Mouse (Mus musculus) bone marrow, adult 2 months (tissue): ENCODE measurements around the gene Apela. TPM values are rescaled to one million over a fixed set of nuclear protein-coding genes. Genes with fewer than 3 reads are reported as not detected.

ENCODE experiments used
- H3K27ac ChIP-seq: fragments of 200-500 bp; 2 replicates; pipeline ENCODE4 v1.5.1; 2012; ENCODE audit warnings: low read depth, mild to moderate bottlenecking, control low read depth, inconsistent platforms, low read length; ENCODE audit not compliant: control insufficient read depth, poor library complexity, insufficient read depth
- H3K4me1 ChIP-seq: fragments of 200-500 bp; 2 replicates; pipeline ENCODE4 v1.6.1; 2011; ENCODE audit warnings: low read length; ENCODE audit not compliant: control insufficient read depth, insufficient read depth
- H3K4me3 ChIP-seq: fragments of 200-500 bp; replicated peaks from 2 replicates; pipeline ENCODE3; 2011; ENCODE audit warnings: mild to moderate bottlenecking, low read depth, low read length, control low read depth; ENCODE audit not compliant: control insufficient read depth
- CTCF ChIP-seq: fragments of 200-500 bp; IDR thresholded peaks from 2 replicates; pipeline ENCODE4 v1.5.1; 2011; ENCODE audit warnings: low read length, control low read depth; ENCODE audit not compliant: control insufficient read depth, insufficient read depth
- POLR2A ChIP-seq: fragments of 200-500 bp; IDR thresholded peaks from 2 replicates; pipeline ENCODE4 v1.6.1; 2011; ENCODE audit warnings: low read depth, mild to moderate bottlenecking, control low read depth, low read length, borderline replicate concordance; ENCODE audit not compliant: control insufficient read depth
- WGBS: fragments of 180-500 bp; shearing (Covaris S2); methylation state at CpG from one replicate; pipeline ENCODE4 v1.1.7; 2018; 5-methylcytosine and 5-hydroxymethylcytosine counted together
- polyA plus RNA-seq: library from polyadenylated mRNA; stranded (reverse); fragments of >200 nt; gene quantifications from 2 replicates; pipeline ENCODE4 v1.2.4, GENCODE M21; 2011; ENCODE audit warnings: low replicate concordance; ENCODE audit not compliant: missing spikeins, insufficient read depth, insufficient read length

Apela gene
- polyA plus RNA-seq, result 13.4 TPM in 1 of 2 replicates, not detected in the other

- Histone ChIP-seq H3K4me3 (no peak within 1 kb of the TSS), H3K27ac (no peak within 1 kb of the TSS), H3K4me1 (no peaks in the 10 kb centered on the region)
- no peak for TF ChIP-seq POLR2A
- no peak for TF ChIP-seq CTCF
- WGBS, result 7% methylated on average over 8 of the region's 8 CpGs
Measured at GRCm38 (mm10) chr8:65037117-65037533, at the start of gene Apela. TSS of gene Apela (minus strand) at chr8:65037336.

- Histone ChIP-seq H3K4me1 (no peaks in the 10 kb centered on the region), H3K27ac (no peak overlapping the region), H3K4me3 (no peak overlapping the region)
- TF ChIP-seq POLR2A (no peak), CTCF (no peak)
- 67% methylated on average over 2 of the region's 2 CpGs for WGBS
Measured at GRCm38 (mm10) chr8:65085680-65086079, 48.5 kb upstream of the Apela start.

GRCm38 (mm10) chr8:65080731-65081130, 43.6 kb upstream of the Apela start:
- Histone ChIP-seq H3K4me1 (no peaks in the 10 kb centered on the region), H3K27ac (no peak overlapping the region), H3K4me3 (no peak overlapping the region)
- 24% methylated on average over 9 of the region's 9 CpGs for WGBS
- no peak for TF ChIP-seq CTCF
- TF ChIP-seq POLR2A, result no peak

- Histone ChIP-seq H3K4me3 (no peak within 1 kb of the TSS), H3K27ac (no peak within 1 kb of the TSS), H3K4me1 (no peaks in the 10 kb centered on the region)
- 94% methylated on average over 2 of the region's 2 CpGs for WGBS
- TF ChIP-seq CTCF, result no peak
- TF ChIP-seq POLR2A, result no peak
Measured at GRCm38 (mm10) chr8:65074733-65075132, 37.6 kb upstream of the Apela start, which contains the start of gene Gm10663. TSS of gene Gm10663 (plus strand) at chr8:65075033.

GRCm38 (mm10) chr8:65070996-65071395, 33.9 kb upstream of the Apela start:
- 70% methylated on average over 4 of the region's 4 CpGs for WGBS
- no peak overlapping the region for H3K27ac ChIP-seq
- TF ChIP-seq POLR2A (no peak), CTCF (no peak)
- H3K4me1 ChIP-seq, result no peaks in the 10 kb centered on the region
- H3K4me3 ChIP-seq, result no peak overlapping the region

GRCm38 (mm10) chr8:65068473-65068819, 31.3 kb upstream of the Apela start:
- no peak overlapping the region for H3K4me3 ChIP-seq
- H3K27ac ChIP-seq, result no peak overlapping the region
- no peaks in the 10 kb centered on the region for H3K4me1 ChIP-seq
- TF ChIP-seq POLR2A (no peak), CTCF (no peak)
- WGBS, result 78% methylated on average over 4 of the region's 4 CpGs

- Histone ChIP-seq H3K27ac (no peak overlapping the region), H3K4me3 (no peak overlapping the region), H3K4me1 (no peaks in the 10 kb centered on the region)
- 58% methylated on average over 10 of the region's 10 CpGs for WGBS
- no peak for TF ChIP-seq CTCF
- TF ChIP-seq POLR2A, result no peak
Measured at GRCm38 (mm10) chr8:65067694-65068472, 30.7 kb upstream of the Apela start.

- H3K4me1 ChIP-seq, result no peaks in the 10 kb centered on the region
- no peak overlapping the region for H3K27ac ChIP-seq
- TF ChIP-seq POLR2A, result no peak
- TF ChIP-seq CTCF, result no peak
- H3K4me3 ChIP-seq, result no peak overlapping the region
- 84% methylated on average over 4 of the region's 4 CpGs for WGBS
Measured at GRCm38 (mm10) chr8:65067031-65067430, 29.9 kb upstream of the Apela start.

- H3K27ac ChIP-seq, result no peak overlapping the region
- no peak overlapping the region for H3K4me3 ChIP-seq
- H3K4me1 ChIP-seq, result no peaks in the 10 kb centered on the region
- no peak for TF ChIP-seq POLR2A
- TF ChIP-seq CTCF, result no peak
- WGBS, result 87% methylated on average over 3 of the region's 3 CpGs
Measured at GRCm38 (mm10) chr8:65065622-65066021, 28.5 kb upstream of the Apela start.

- Histone ChIP-seq H3K4me1 (no peaks in the 10 kb centered on the region), H3K27ac (no peak overlapping the region), H3K4me3 (no peak overlapping the region)
- 50% methylated on average over 2 of the region's 2 CpGs for WGBS
- no peak for TF ChIP-seq CTCF
Measured at GRCm38 (mm10) chr8:65064071-65064470, 26.9 kb upstream of the Apela start.
